In the genomic region with DNA sequence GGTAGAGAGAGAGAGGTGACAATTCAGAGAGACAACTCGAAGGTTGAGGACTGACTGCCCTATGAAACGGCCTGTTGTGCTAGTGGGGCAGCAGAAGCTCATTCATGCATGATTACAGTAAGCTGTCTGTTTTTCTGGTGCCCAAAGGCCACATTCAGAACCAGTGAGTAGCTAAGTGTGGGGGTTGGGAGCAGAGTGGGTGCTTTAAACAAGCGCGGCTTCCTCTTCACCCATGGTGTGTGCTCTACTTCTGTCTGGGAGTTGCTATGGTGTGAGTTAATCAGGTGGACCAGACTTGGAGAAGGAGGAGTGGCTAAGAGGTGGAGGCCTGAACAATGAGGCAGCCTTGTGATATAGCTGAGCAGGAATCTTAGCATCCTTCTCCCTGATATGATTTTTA, we compare ENCODE assay signal across 8 mouse cellular contexts. TPM values are rescaled to one million over a fixed set of nuclear protein-coding genes. Genes with fewer than 3 reads are reported as not detected.
DNase-seq lines count a peak whose midpoint lies in the region; ATAC-seq and TF ChIP-seq lines count a peak whose summit lies in the region.
"Had no signal": no experiment of that assay in that cellular context is flagged by ENCODE, and none has a peak within 500 bp of the region (broad histone marks: within the 10 kb centered on the region; RNA-seq: fewer than 3 reads in every experiment).

No protein-coding gene starts in this region.

- H3K4me2 ChIP-seq in neural tube, embryonic 11.5 days (ENCODE audit: low read depth): peak overlapping the region; percentile 95
- peak overlapping the region; percentile 88 for H3K4me2 ChIP-seq in stomach, embryonic 16.5 days (ENCODE audit: low read depth, low read length)

- TF ChIP-seq POLR2A in embryonic fibroblast, embryonic 13.5 days (IDR thresholded peaks at IDR 0.05; ENCODE audit: low read depth, low read length): no peak

- peak overlapping the region; percentile 34; the same call in 1 of the 2 replicates for H3K27ac ChIP-seq in neural tube, embryonic 11.5 days (ENCODE audit: low read depth, low read length)
- H3K27ac ChIP-seq in embryonic fibroblast, embryonic 13.5 days (ENCODE audit: insufficient read depth, low read length): no peak overlapping the region
- H3K27ac ChIP-seq in stomach, embryonic 16.5 days (ENCODE audit: low read length): no peak overlapping the region
- H3K27ac ChIP-seq: macrophage had no signal

- peak overlapping the region; percentile 70 for H3K9ac ChIP-seq in neural tube, embryonic 11.5 days (ENCODE audit: low read length)
- H3K9ac ChIP-seq in stomach, embryonic 16.5 days (ENCODE audit: low read length): no peak overlapping the region

- peak overlapping the region; percentile 69 for H3K4me3 ChIP-seq in neural tube, embryonic 11.5 days (ENCODE audit: low read depth, low read length)
- H3K4me3 ChIP-seq in embryonic fibroblast, embryonic 13.5 days (ENCODE audit: insufficient read depth, low read length): peak overlapping the region; percentile 50
- H3K4me3 ChIP-seq in stomach, embryonic 16.5 days (replicated peaks; ENCODE audit: low read length): peak overlapping the region; percentile 78

- H3K27me3 ChIP-seq in neural tube, embryonic 11.5 days (ENCODE audit: control insufficient read depth, insufficient read depth, low read length): 0 out of 2 replicates have a peak, but pooled peaks cover 8% of the 10 kb centered on the region
- no peaks in the 10 kb centered on the region for H3K27me3 ChIP-seq in stomach, embryonic 16.5 days (ENCODE audit: control insufficient read depth, insufficient read depth, low read length)

- H3K9me3 ChIP-seq in neural tube, embryonic 11.5 days (ENCODE audit: control insufficient read depth, low read length): no peaks in the 10 kb centered on the region
- no peaks in the 10 kb centered on the region for H3K9me3 ChIP-seq in stomach, embryonic 16.5 days (replicated peaks; ENCODE audit: control insufficient read depth, low read length)

- no peak for ATAC-seq in neural tube, embryonic 11.5 days (ENCODE audit: insufficient read depth, low FRiP score, low TSS enrichment)
- no peak for ATAC-seq in stomach, embryonic 16.5 days (ENCODE audit: insufficient read depth, low FRiP score)

- 55% methylated on average over 4 of the region's 4 CpGs for WGBS in neural tube, embryonic 11.5 days
- WGBS in stomach, embryonic 16.5 days: 48% methylated on average over 4 of the region's 4 CpGs

- no peaks in the 10 kb centered on the region for H3K36me3 ChIP-seq in neural tube, embryonic 11.5 days (ENCODE audit: control insufficient read depth, insufficient read depth, low read length)
- no peaks in the 10 kb centered on the region for H3K36me3 ChIP-seq in stomach, embryonic 16.5 days (ENCODE audit: control insufficient read depth, insufficient read depth, low read length)

- H3K4me1 ChIP-seq in neural tube, embryonic 11.5 days (ENCODE audit: control insufficient read depth, insufficient read depth, low read length): no peaks in the 10 kb centered on the region
- no peaks in the 10 kb centered on the region for H3K4me1 ChIP-seq in embryonic fibroblast, embryonic 13.5 days (ENCODE audit: control insufficient read depth, insufficient read depth, low read length)
- peaks cover 9% of the 10 kb centered on the region; the same call in 1 of the 2 replicates for H3K4me1 ChIP-seq in stomach, embryonic 16.5 days (ENCODE audit: control insufficient read depth, insufficient read depth, low read length)

- no peak for DNase-seq in neural tube, embryonic 11.5 days (ENCODE audit: low spot score)
- no peak for DNase-seq in neural tube, embryonic 10.5 days (ENCODE audit: extremely low spot score, low spot score)
- peak; percentile 70 for DNase-seq in layer of hippocampus, adult 9-11 months
- DNase-seq in mesoderm, embryonic 11.5 days (ENCODE audit: low read depth, low spot score): peak; percentile 5
- DNase-seq in spleen, adult 18-20 months: no peak

- no peak for TF ChIP-seq CTCF in embryonic fibroblast, embryonic 13.5 days (IDR thresholded peaks at IDR 0.05; ENCODE audit: borderline replicate concordance, insufficient read depth, low read length)

RNA-seq across cellular contexts. Expression of a gene that starts 2.2 kb away (rescaled TPM):
- polyA plus RNA-seq in neural tube, embryonic 11.5 days (2014; fragmentation: Nextera tagmentation; extraction: Ambion mirVana): 26.0 and 26.8 TPM in 2 replicates
- 17.6 and 24.0 TPM in 2 replicates for polyA plus RNA-seq in embryonic fibroblast, embryonic 13.5 days (2011; ENCODE audit: insufficient read length, low read depth, missing spikeins)
- polyA plus RNA-seq in stomach, embryonic 16.5 days (2015; fragmentation: Nextera tagmentation; extraction: Ambion mirVana): 12.9 and 16.9 TPM in 2 replicates

Comparison
In these comparisons a context has a peak if more than half of its experiments do, and no peak if none do; other contexts are left out.
1. DNase-seq: peak in layer of hippocampus, adult 9-11 months (single experiment) and mesoderm, embryonic 11.5 days (single experiment); none in neural tube, embryonic 11.5 days (single experiment), neural tube, embryonic 10.5 days (single experiment) and spleen, adult 18-20 months (0 of 2).
2. Peak in every context shown above with its lines, with median percentiles within 50 percentile points of each other: H3K4me3 ChIP-seq.